Mouse (Mus musculus) heart, embryonic 14.5 days (tissue): Measurements from ENCODE around the gene 5730596B20Rik. TPM values are rescaled to one million over a fixed set of nuclear protein-coding genes. Genes with fewer than 3 reads are reported as not detected.

Source experiments
- ATAC-seq: fragments of 200-750 bp; cut with Nextera tagmentation; 2 replicates; pipeline ENCODE4 v1.8.0; 2017; ENCODE audit warnings: low read depth, moderate TSS enrichment; ENCODE audit not compliant: insufficient number of reproducible peaks, insufficient read depth, low FRiP score
- H3K27ac ChIP-seq, 2 experiments: fragments of 200-500 bp in 1 of 2; fragments of 300-500 bp in 1 of 2; sonication (generic) in 1 of 2; replicated peaks in 1 of 2; 2 replicates each; pipeline ENCODE4 v1.5.1; 2012 to 2014; ENCODE audit warnings: low read depth in 2 of 2, low read length in 2 of 2, control low read depth in 1 of 2, mild to moderate bottlenecking in 1 of 2, mixed read lengths in 1 of 2; ENCODE audit not compliant: control insufficient read depth in 1 of 2, insufficient read depth in 1 of 2
- H3K27me3 ChIP-seq: fragments of 300-500 bp; sonication (generic); 2 replicates; pipeline ENCODE4 v1.6.1; 2014; ENCODE audit warnings: mild to moderate bottlenecking, low read length, control low read depth; ENCODE audit not compliant: control insufficient read depth, insufficient read depth
- H3K36me3 ChIP-seq: fragments of 300-500 bp; sonication (generic); 2 replicates; pipeline ENCODE4 v1.6.1; 2014; ENCODE audit warnings: mild to moderate bottlenecking, control low read depth, low read length, mixed read lengths; ENCODE audit not compliant: control insufficient read depth, insufficient read depth
- H3K4me1 ChIP-seq, 2 experiments: fragments of 200-500 bp in 1 of 2; fragments of 300-500 bp in 1 of 2; sonication (generic) in 1 of 2; 2 replicates each; pipeline ENCODE4 v1.6.1; 2012 to 2014; ENCODE audit warnings: low read length in 2 of 2, control low read depth in 1 of 2, mixed read lengths in 1 of 2; ENCODE audit not compliant: control insufficient read depth in 2 of 2, insufficient read depth in 2 of 2
- H3K4me2 ChIP-seq: fragments of 300-500 bp; sonication (generic); 2 replicates; pipeline ENCODE4 v1.6.1; 2014; ENCODE audit warnings: mild to moderate bottlenecking, low read length
- H3K4me3 ChIP-seq, 2 experiments: fragments of 200-500 bp in 1 of 2; fragments of 300-500 bp in 1 of 2; sonication (generic) in 1 of 2; 2 replicates each; pipeline ENCODE4 v1.5.1; 2012 to 2014; ENCODE audit warnings: low read length in 2 of 2, mild to moderate bottlenecking in 2 of 2, control low read depth in 1 of 2, low read depth in 1 of 2, moderate library complexity in 1 of 2; ENCODE audit not compliant: control insufficient read depth in 1 of 2, insufficient read depth in 1 of 2
- H3K9ac ChIP-seq: fragments of 300-500 bp; sonication (generic); 2 replicates; pipeline ENCODE4 v1.6.1; 2014; ENCODE audit warnings: mild to moderate bottlenecking, low read length
- H3K9me3 ChIP-seq: fragments of 300-500 bp; sonication (generic); 2 replicates; pipeline ENCODE4 v1.6.1; 2016; ENCODE audit warnings: low read length, control low read depth; ENCODE audit not compliant: control insufficient read depth
- WGBS: fragments of 180-500 bp; shearing (Covaris S2); extraction: QIAGEN DNeasy Blood & Tissue Kit; methylation state at CpG from one replicate; pipeline ENCODE4 v1.1.7; 2014; 5-methylcytosine and 5-hydroxymethylcytosine counted together
- polyA plus RNA-seq: library from polyadenylated mRNA; unstranded; fragments of >200 nt; fragmentation: Nextera tagmentation; extraction: Ambion mirVana; gene quantifications from 2 replicates; pipeline ENCODE4 v1.2.1, GENCODE M21; 2014

The 5730596B20Rik gene
- polyA plus RNA-seq, 1 experiment from 2014 or later: not detected

GRCm38 (mm10) chr6:52163366-52164031, 13.8 kb upstream of the 5730596B20Rik start:
- Histone ChIP-seq H3K27ac (peak overlapping the region; percentile 22 to 59; a peak in 2 of 4 replicates), H3K4me2 (peak overlapping the region; percentile 48), H3K4me1 (peaks cover 4 to 12% of the 10 kb centered on the region in 2 experiments; a peak in 3 of 4 replicates), H3K9ac (peak overlapping the region; percentile 21; the same call in 1 of the 2 replicates), H3K4me3 (peak overlapping the region in 1 of 2 experiments; percentile 33; a peak in 2 of 4 replicates), H3K9me3 (no peaks in the 10 kb centered on the region), H3K36me3 (no peaks in the 10 kb centered on the region), H3K27me3 (peaks cover 100% of the 10 kb centered on the region)
- ATAC-seq: no peak
- WGBS: 6% methylated on average over 17 of the region's 17 CpGs

GRCm38 (mm10) chr6:52164051-52164625, 13.2 kb upstream of the 5730596B20Rik start:
- Histone ChIP-seq H3K4me2 (peak overlapping the region; percentile 48), H3K27ac (peak overlapping the region in 1 of 2 experiments; percentile 59; a peak in 2 of 4 replicates), H3K9ac (peak overlapping the region; percentile 54; the same call in 1 of the 2 replicates), H3K4me1 (peaks cover 4 to 6% of the 10 kb centered on the region in 2 experiments; a peak in 2 of 4 replicates), H3K4me3 (peak overlapping the region; percentile 4 to 33; a peak in 3 of 4 replicates), H3K27me3 (peaks cover 98% of the 10 kb centered on the region), H3K9me3 (no peaks in the 10 kb centered on the region), H3K36me3 (no peaks in the 10 kb centered on the region)
- WGBS: under 1% methylated on average over 39 of the region's 39 CpGs
- no peak for ATAC-seq

- peak within 1 kb of the TSS; percentile 4 to 33; a peak in 3 of 4 replicates for H3K4me3 ChIP-seq
- WGBS: 1% methylated on average over 25 of the region's 25 CpGs
- peaks cover 4 to 5% of the 10 kb centered on the region in 2 experiments; a peak in 1 of 4 replicates for H3K4me1 ChIP-seq
- peaks cover 98% of the 10 kb centered on the region for H3K27me3 ChIP-seq
- no peak for ATAC-seq
- H3K9ac ChIP-seq: peak within 1 kb of the TSS; percentile 54; the same call in 1 of the 2 replicates
- H3K36me3 ChIP-seq: no peaks in the 10 kb centered on the region
- H3K27ac ChIP-seq: peak within 1 kb of the TSS in 1 of 2 experiments; percentile 59; a peak in 2 of 4 replicates
- H3K9me3 ChIP-seq: no peaks in the 10 kb centered on the region
- H3K4me2 ChIP-seq: peak within 1 kb of the TSS; percentile 48
Measured at GRCm38 (mm10) chr6:52164626-52165440, 12.5 kb upstream of the 5730596B20Rik start, which contains the start of gene Hoxa2. TSS of gene Hoxa2 (minus strand) at chr6:52164831.

- Histone ChIP-seq H3K4me1 (peaks cover 2 to 4% of the 10 kb centered on the region in 2 experiments; a peak in 1 of 4 replicates), H3K9me3 (no peaks in the 10 kb centered on the region), H3K9ac (peak overlapping the region; percentile 28; the same call in 1 of the 2 replicates), H3K4me3 (peak overlapping the region in 1 of 2 experiments; percentile 3; a peak in 1 of 4 replicates), H3K36me3 (no peaks in the 10 kb centered on the region), H3K27me3 (peaks cover 98% of the 10 kb centered on the region), H3K4me2 (peak overlapping the region; percentile 48), H3K27ac (no peak overlapping the region)
- 3% methylated on average over 28 of the region's 28 CpGs for WGBS
- ATAC-seq: no peak
Measured at GRCm38 (mm10) chr6:52165441-52166370, 11.6 kb upstream of the 5730596B20Rik start.

- 4% methylated on average over 4 of the region's 4 CpGs for WGBS
- H3K4me3 ChIP-seq: no peak overlapping the region
- H3K4me1 ChIP-seq: peaks cover 0 to 4% of the 10 kb centered on the region in 2 experiments; a peak in 1 of 4 replicates
- no peaks in the 10 kb centered on the region for H3K9me3 ChIP-seq
- H3K27ac ChIP-seq: no peak overlapping the region; a peak in 1 of 4 replicates
- ATAC-seq: no peak
- H3K9ac ChIP-seq: no peak overlapping the region
- H3K36me3 ChIP-seq: no peaks in the 10 kb centered on the region
- peaks cover 98% of the 10 kb centered on the region for H3K27me3 ChIP-seq
- no peak overlapping the region for H3K4me2 ChIP-seq
Measured at GRCm38 (mm10) chr6:52166431-52167077, 10.7 kb upstream of the 5730596B20Rik start.

- H3K4me2 ChIP-seq: peak overlapping the region; percentile 4; the same call in 1 of the 2 replicates
- H3K9me3 ChIP-seq: no peaks in the 10 kb centered on the region
- H3K4me3 ChIP-seq: no peak overlapping the region
- no peak overlapping the region for H3K9ac ChIP-seq
- peaks cover 98% of the 10 kb centered on the region for H3K27me3 ChIP-seq
- H3K4me1 ChIP-seq: peaks cover 0 to 4% of the 10 kb centered on the region in 2 experiments; a peak in 2 of 4 replicates
- no peaks in the 10 kb centered on the region for H3K36me3 ChIP-seq
- no peak overlapping the region; a peak in 1 of 4 replicates for H3K27ac ChIP-seq
- WGBS: 16% methylated on average over 1 of the region's 1 CpGs
- ATAC-seq: no peak
Measured at GRCm38 (mm10) chr6:52167176-52167575, 10.1 kb upstream of the 5730596B20Rik start.
